Mouse (Mus musculus): Measurements from ENCODE around the gene Trim2. TPM values are rescaled to one million over a fixed set of nuclear protein-coding genes. Genes with fewer than 3 reads are reported as not detected.

Gene Trim2
- total and polyA plus RNA-seq, 2 experiments from 2014 or later, result 127 to 186 TPM

- no peak overlapping the region for H3K9ac ChIP-seq
- DNase-seq (no peak), ATAC-seq (no peak)
- 0 out of 2 replicates have a peak, but pooled peaks cover 6% of the 10 kb centered on the region for H3K4me1 ChIP-seq (ENCODE audit: insufficient read depth)
- TF ChIP-seq CTCF (IDR thresholded peaks at IDR 0.05; ENCODE audit: low read depth), result no peak
- no peaks in the 10 kb centered on the region for H3K9me3 ChIP-seq (ENCODE audit: low read length)
- H3K4me2 ChIP-seq (ENCODE audit: low read depth), result no peak overlapping the region
- H3K36me3 ChIP-seq (ENCODE audit: insufficient read depth), result no peaks in the 10 kb centered on the region
- 83% methylated on average over 10 of the region's 10 CpGs for WGBS
- H3K27me3 ChIP-seq (ENCODE audit: insufficient read depth, low read length), result no peaks in the 10 kb centered on the region
- H3K27ac ChIP-seq (ENCODE audit: low read depth, low read length), result no peak overlapping the region
- no peak overlapping the region for H3K4me3 ChIP-seq (ENCODE audit: low read depth, low read length)
Measured at GRCm38 (mm10) chr3:84272293-84273015, 34.2 kb downstream of the Trim2 start.

GRCm38 (mm10) chr3:84271794-84272193 is 34.9 kb downstream of the Trim2 start:
- DNase-seq (no peak), ATAC-seq (no peak)
- Histone ChIP-seq H3K4me1 (ENCODE audit: insufficient read depth) (0 out of 2 replicates have a peak, but pooled peaks cover 6% of the 10 kb centered on the region), H3K9ac (no peak overlapping the region), H3K36me3 (ENCODE audit: insufficient read depth) (no peaks in the 10 kb centered on the region), H3K27ac (ENCODE audit: low read depth, low read length) (no peak overlapping the region), H3K9me3 (ENCODE audit: low read length) (no peaks in the 10 kb centered on the region), H3K4me2 (ENCODE audit: low read depth) (no peak overlapping the region), H3K4me3 (ENCODE audit: low read depth, low read length) (no peak overlapping the region), H3K27me3 (ENCODE audit: insufficient read depth, low read length) (no peaks in the 10 kb centered on the region)
- TF ChIP-seq CTCF (IDR thresholded peaks at IDR 0.05; ENCODE audit: low read depth), result no peak
- 91% methylated on average over 10 of the region's 10 CpGs for WGBS

GRCm38 (mm10) chr3:84271058-84271457 is 35.6 kb downstream of the Trim2 start:
- no peaks in the 10 kb centered on the region for H3K36me3 ChIP-seq (ENCODE audit: insufficient read depth)
- no peak for ATAC-seq
- H3K9ac ChIP-seq, result no peak overlapping the region
- 66% methylated on average over 6 of the region's 6 CpGs for WGBS
- no peak for TF ChIP-seq CTCF (IDR thresholded peaks at IDR 0.05; ENCODE audit: low read depth)
- H3K4me3 ChIP-seq (ENCODE audit: low read depth, low read length), result no peak overlapping the region
- H3K4me1 ChIP-seq (ENCODE audit: insufficient read depth), result 0 out of 2 replicates have a peak, but pooled peaks cover 6% of the 10 kb centered on the region
- H3K27me3 ChIP-seq (ENCODE audit: insufficient read depth, low read length), result no peaks in the 10 kb centered on the region
- no peak for DNase-seq
- H3K4me2 ChIP-seq (ENCODE audit: low read depth), result no peak overlapping the region
- no peaks in the 10 kb centered on the region for H3K9me3 ChIP-seq (ENCODE audit: low read length)
- H3K27ac ChIP-seq (ENCODE audit: low read depth, low read length), result no peak overlapping the region

GRCm38 (mm10) chr3:84270624-84270995 is 36.1 kb downstream of the Trim2 start:
- H3K9ac ChIP-seq, result no peak overlapping the region
- 0% methylated on average over 3 of the region's 3 CpGs for WGBS

GRCm38 (mm10) chr3:84269987-84270623 is 36.6 kb downstream of the Trim2 start:
- peak overlapping the region; percentile 13; the same call in 1 of the 2 replicates for H3K4me2 ChIP-seq (ENCODE audit: low read depth)
- H3K9me3 ChIP-seq (ENCODE audit: low read length), result no peaks in the 10 kb centered on the region
- DNase-seq, result no peak
- no peak for ATAC-seq
- 15% methylated on average over 13 of the region's 13 CpGs for WGBS
- TF ChIP-seq CTCF (IDR thresholded peaks at IDR 0.05; ENCODE audit: low read depth), result no peak
- H3K36me3 ChIP-seq (ENCODE audit: insufficient read depth), result no peaks in the 10 kb centered on the region
- 0 out of 2 replicates have a peak, but pooled peaks cover 6% of the 10 kb centered on the region for H3K4me1 ChIP-seq (ENCODE audit: insufficient read depth)
- H3K27ac ChIP-seq (ENCODE audit: low read depth, low read length), result no peak overlapping the region
- no peaks in the 10 kb centered on the region for H3K27me3 ChIP-seq (ENCODE audit: insufficient read depth, low read length)
- H3K9ac ChIP-seq, result no peak overlapping the region
- no peak overlapping the region for H3K4me3 ChIP-seq (ENCODE audit: low read depth, low read length)

More at GRCm38 (mm10) chr3:84270624-84270995, 36.1 kb downstream of the Trim2 start:
- Histone ChIP-seq H3K27me3 (ENCODE audit: insufficient read depth, low read length) (no peaks in the 10 kb centered on the region), H3K4me1 (ENCODE audit: insufficient read depth) (0 out of 2 replicates have a peak, but pooled peaks cover 6% of the 10 kb centered on the region), H3K9me3 (ENCODE audit: low read length) (no peaks in the 10 kb centered on the region), H3K36me3 (ENCODE audit: insufficient read depth) (no peaks in the 10 kb centered on the region), H3K4me3 (ENCODE audit: low read depth, low read length) (no peak overlapping the region), H3K4me2 (ENCODE audit: low read depth) (peak overlapping the region; percentile 13; the same call in 1 of the 2 replicates), H3K27ac (ENCODE audit: low read depth, low read length) (no peak overlapping the region)
- DNase-seq (no peak), ATAC-seq (peak; percentile 59)
- TF ChIP-seq CTCF (IDR thresholded peaks at IDR 0.05; ENCODE audit: low read depth), result no peak

- Histone ChIP-seq H3K27me3 (ENCODE audit: insufficient read depth, low read length) (no peaks in the 10 kb centered on the region), H3K4me3 (ENCODE audit: low read depth, low read length) (no peak overlapping the region), H3K27ac (ENCODE audit: low read depth, low read length) (no peak overlapping the region), H3K9me3 (ENCODE audit: low read length) (no peaks in the 10 kb centered on the region), H3K4me2 (ENCODE audit: low read depth) (no peak overlapping the region), H3K36me3 (ENCODE audit: insufficient read depth) (no peaks in the 10 kb centered on the region), H3K9ac (no peak overlapping the region), H3K4me1 (ENCODE audit: insufficient read depth) (0 out of 2 replicates have a peak, but pooled peaks cover 6% of the 10 kb centered on the region)
- DNase-seq (no peak), ATAC-seq (no peak)
- TF ChIP-seq CTCF (IDR thresholded peaks at IDR 0.05; ENCODE audit: low read depth), result peak; percentile 42; the same call in 1 of the 2 replicates
- WGBS, result 65% methylated on average over 3 of the region's 3 CpGs
Measured at GRCm38 (mm10) chr3:84268434-84268833, 38.2 kb downstream of the Trim2 start.

- no peaks in the 10 kb centered on the region for H3K27me3 ChIP-seq (ENCODE audit: insufficient read depth, low read length)
- 80% methylated on average over 3 of the region's 3 CpGs for WGBS
- H3K27ac ChIP-seq (ENCODE audit: low read depth, low read length), result no peak overlapping the region
- TF ChIP-seq CTCF (IDR thresholded peaks at IDR 0.05; ENCODE audit: low read depth), result no peak
- ATAC-seq (no peak), DNase-seq (no peak)
- no peak overlapping the region for H3K4me2 ChIP-seq (ENCODE audit: low read depth)
- H3K4me3 ChIP-seq (ENCODE audit: low read depth, low read length), result no peak overlapping the region
- H3K36me3 ChIP-seq (ENCODE audit: insufficient read depth), result no peaks in the 10 kb centered on the region
- H3K9ac ChIP-seq, result no peak overlapping the region
- H3K9me3 ChIP-seq (ENCODE audit: low read length), result no peaks in the 10 kb centered on the region
- H3K4me1 ChIP-seq (ENCODE audit: insufficient read depth), result 0 out of 2 replicates have a peak, but pooled peaks cover 6% of the 10 kb centered on the region
Measured at GRCm38 (mm10) chr3:84266391-84266931, 40.2 kb downstream of the Trim2 start.

Measured in forebrain, postnatal 0 days (tissue).